Mouse (Mus musculus): ENCODE measurements around the gene Snd1.

DNA sequence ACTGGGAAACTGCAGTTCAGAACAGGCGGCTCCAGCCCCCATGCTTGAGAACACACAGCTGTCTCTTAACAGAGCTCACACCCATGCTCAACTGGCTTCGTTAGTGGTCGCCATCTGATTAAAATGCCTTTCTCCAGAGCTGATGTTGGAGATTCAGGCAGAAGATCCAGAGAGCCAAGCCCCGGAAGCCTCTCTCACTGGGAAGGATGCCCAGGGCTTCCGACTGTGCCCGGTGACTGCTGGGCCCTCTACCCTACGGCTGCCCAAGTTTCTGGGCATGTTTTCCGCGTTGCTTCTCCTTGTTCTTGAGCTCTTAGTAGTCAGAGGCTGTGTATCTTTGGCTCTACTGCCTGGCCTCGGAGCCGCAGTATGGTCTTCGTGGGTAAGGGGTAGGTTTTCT, 447.4 kb downstream of the Snd1 start:
- TF ChIP-seq CTCF (IDR thresholded peaks at IDR 0.05; ENCODE audit: control insufficient read depth, insufficient read depth, low read length), result no peak
- TF ChIP-seq POLR2A (IDR thresholded peaks at IDR 0.05; ENCODE audit: borderline replicate concordance, control insufficient read depth, low read depth, low read length), result no peak
